Mouse (Mus musculus) cortical plate, adult 2 months (tissue): Measurements from ENCODE around the gene Camk2n1. TPM values are rescaled to one million over a fixed set of nuclear protein-coding genes. Genes with fewer than 3 reads are reported as not detected.

Experiments used
- H3K27ac ChIP-seq: fragments of 200-500 bp; 2 replicates; pipeline ENCODE4 v1.5.1; 2012; ENCODE audit warnings: low read length, control low read depth, inconsistent platforms; ENCODE audit not compliant: insufficient read depth
- H3K4me1 ChIP-seq: fragments of 200-500 bp; 2 replicates; pipeline ENCODE4 v1.6.1; 2011; ENCODE audit warnings: low read length; ENCODE audit not compliant: control insufficient read depth, insufficient read depth
- H3K4me3 ChIP-seq: fragments of 200-500 bp; 2 replicates; pipeline ENCODE4 v1.5.1; 2011; ENCODE audit warnings: mild to moderate bottlenecking, low read length, control low read depth; ENCODE audit not compliant: insufficient read depth
- CTCF ChIP-seq: fragments of 200-500 bp; IDR thresholded peaks from 2 replicates; pipeline ENCODE4 v1.5.1; 2011; ENCODE audit warnings: mild to moderate bottlenecking, control low read depth, low read length; ENCODE audit not compliant: insufficient read depth; ENCODE audit errors: extremely low read depth
- POLR2A ChIP-seq: fragments of 200-500 bp; IDR thresholded peaks from 2 replicates; pipeline ENCODE4 v1.6.1; 2011; ENCODE audit warnings: mild to moderate bottlenecking, low read length, control low read depth; ENCODE audit not compliant: insufficient read depth; ENCODE audit errors: extremely low read depth
- polyA plus RNA-seq: library from polyadenylated mRNA; depleted of rRNA; stranded (reverse); fragments of >200 nt; gene quantifications from 2 replicates; pipeline ENCODE4 v1.2.3, GENCODE M21; 2012

Camk2n1 gene
- polyA plus RNA-seq, 1 experiment = 995 TPM

DNA sequence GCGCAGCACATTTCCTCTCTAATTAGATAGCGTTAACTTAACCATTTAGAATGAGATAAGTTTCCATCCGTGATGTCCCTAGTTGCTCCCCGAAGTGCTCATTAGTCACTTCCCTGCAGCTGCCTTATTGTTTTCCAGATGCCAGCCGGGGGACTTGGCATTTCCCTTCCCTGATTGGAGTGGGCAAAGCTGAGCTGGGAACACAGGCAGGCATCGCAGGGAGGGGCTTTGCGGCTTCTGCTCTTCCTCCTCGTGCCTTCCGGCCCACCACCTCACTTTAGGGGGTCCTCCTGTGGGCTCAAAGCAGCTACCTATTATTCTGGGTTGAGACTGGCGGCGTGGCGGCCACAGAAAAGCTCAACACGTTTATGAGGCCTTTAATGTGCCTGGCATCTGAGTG lies 7.1 kb upstream of the Camk2n1 start:
- H3K4me1 ChIP-seq = peaks cover 6% of the 10 kb centered on the region
- no peak overlapping the region for H3K4me3 ChIP-seq
- no peak for TF ChIP-seq POLR2A
- no peak for TF ChIP-seq CTCF
- H3K27ac ChIP-seq = no peak overlapping the region

DNA sequence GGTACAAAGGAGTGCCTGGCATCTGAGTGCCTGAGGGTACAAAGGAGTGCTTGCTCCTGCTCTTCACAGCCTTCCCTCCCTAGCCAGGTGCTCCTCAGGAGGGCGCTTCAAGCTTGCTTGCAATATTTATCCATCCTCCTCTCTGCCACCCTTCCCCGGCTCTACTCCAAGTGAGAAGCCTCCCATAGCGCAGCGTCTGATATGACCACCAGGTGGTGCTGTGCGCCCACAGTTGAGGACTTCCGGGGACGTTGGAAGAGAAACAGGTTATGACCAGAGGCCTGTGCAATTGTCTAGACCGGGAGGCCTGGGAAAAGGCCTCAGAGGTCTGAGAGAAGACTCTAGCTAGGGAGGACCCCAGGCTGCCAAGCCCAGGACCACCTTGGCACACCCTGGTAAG lies 6.7 kb upstream of the Camk2n1 start:
- Histone ChIP-seq H3K4me3 (no peak overlapping the region), H3K27ac (peak overlapping the region; percentile 75), H3K4me1 (peaks cover 6% of the 10 kb centered on the region)
- TF ChIP-seq POLR2A = 0 out of 2 replicates have a peak, but pooled peaks have one; percentile 15
- peak; percentile 97 for TF ChIP-seq CTCF

- Histone ChIP-seq H3K27ac (peak overlapping the region; percentile 75), H3K4me3 (no peak overlapping the region), H3K4me1 (peaks cover 6% of the 10 kb centered on the region)
- TF ChIP-seq CTCF = no peak
- no peak for TF ChIP-seq POLR2A
Measured at GRCm38 (mm10) chr4:138447827-138448602, 6.1 kb upstream of the Camk2n1 start.

DNA sequence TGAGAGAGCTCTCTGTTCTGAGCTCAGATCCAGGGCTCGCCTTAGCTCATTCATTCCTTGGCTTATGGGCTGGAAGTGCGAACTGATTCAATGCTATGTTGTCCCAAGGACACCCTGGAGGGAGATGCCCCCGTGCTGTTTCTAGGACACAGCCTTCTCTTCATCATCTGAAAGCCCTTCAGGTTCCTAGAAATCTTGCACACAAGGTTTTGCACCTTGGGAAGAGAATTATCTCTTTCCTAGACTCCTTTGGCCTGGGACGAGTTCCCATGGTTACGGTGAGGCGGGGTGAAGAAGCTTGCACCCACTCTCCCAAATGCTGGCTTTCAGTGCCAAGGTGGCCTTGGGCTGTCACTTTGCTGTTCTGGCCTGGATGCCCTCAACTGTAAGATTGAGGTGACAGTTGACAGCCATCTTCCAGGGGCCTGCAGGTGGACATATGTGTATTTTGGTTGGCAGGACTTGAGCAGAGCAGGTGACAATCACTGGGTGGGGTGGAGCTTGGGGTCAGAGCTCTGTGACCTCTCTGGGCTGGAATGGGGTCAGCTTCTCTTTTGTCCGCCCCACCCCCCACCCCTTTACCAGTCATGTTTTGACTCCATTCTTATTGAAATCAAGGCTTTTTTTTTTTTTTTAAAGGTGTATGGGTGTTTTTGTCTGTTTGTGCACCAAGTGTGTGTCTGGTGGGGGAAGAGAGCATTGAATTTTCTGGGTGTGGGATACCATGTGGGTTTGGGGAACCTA lies 5.1 kb upstream of the Camk2n1 start:
- H3K27ac ChIP-seq = no peak overlapping the region
- H3K4me1 ChIP-seq = peaks cover 6% of the 10 kb centered on the region
- TF ChIP-seq CTCF (no peak), POLR2A (no peak)
- H3K4me3 ChIP-seq = no peak overlapping the region

DNA sequence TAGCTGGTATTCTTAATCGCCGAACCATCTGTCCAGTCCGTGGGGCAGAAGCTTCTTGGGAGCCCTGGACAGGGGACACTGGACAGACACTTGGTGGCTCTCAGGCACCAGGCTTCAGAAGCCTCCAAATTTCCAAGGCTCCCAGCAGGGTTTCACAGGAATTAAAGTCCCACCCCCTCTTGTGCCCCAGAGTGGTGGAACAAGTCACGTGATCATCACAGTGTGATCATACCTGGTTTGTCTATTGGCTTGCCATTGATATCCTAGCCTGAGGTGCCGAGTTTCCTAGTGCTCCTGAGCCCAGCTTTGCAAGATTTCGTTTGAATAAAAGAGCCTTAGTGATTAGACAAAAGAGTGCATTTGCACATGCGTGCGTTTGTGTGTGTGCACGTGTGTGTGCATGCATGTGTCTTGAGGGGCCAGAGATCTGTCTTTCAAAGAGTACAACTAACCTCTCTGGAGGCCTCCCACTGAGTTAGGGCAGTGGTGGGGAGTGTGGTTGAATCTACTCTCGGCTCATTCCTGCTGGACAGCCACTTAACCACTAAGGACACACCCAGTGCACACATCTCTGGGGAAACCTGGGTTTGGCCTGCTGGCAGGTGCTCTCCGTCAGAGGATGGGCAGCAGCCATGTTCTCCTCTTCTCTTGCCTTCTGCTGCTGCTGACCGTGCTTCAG lies 4.3 kb upstream of the Camk2n1 start:
- Histone ChIP-seq H3K4me1 (peaks cover 6% of the 10 kb centered on the region), H3K27ac (no peak overlapping the region), H3K4me3 (no peak overlapping the region)
- TF ChIP-seq POLR2A (no peak), CTCF (no peak)

DNA sequence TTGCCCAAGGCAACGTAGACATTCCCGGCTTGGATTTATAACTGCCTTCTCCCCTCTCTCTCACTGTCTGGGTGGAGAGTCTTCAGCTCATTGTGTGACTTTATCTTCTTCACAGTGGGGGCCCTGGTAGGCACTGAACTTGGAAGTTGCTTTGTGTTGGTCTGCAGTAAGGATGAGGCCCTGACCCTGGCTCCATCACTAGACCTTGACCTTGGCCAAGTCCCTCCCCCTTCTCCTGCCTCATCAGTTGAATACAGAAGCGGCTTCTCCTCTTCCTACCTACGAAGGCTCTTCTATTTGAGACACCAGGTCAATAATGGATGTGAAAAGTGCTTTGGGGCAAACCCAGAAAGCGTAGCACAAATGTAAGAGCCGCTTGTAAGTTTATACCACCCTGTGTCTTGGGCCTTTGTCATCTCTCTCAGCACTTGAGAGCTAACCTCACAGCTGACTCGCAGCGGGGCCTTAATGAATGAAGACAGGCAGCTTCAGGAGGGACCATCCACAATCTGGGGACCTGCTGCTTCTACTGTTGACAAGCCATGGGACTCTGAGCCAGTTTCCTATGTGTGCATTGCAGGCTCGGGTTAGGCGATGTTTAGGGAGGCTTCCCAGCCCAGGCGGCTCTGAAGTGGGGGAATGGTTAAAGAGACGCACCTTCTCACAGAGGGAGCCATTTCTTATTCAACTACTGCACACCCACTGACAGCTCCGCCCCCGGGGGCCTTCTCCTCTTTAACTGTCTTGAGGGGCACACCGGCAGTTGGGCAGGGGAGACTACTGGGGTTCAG lies 1.6 kb upstream of the Camk2n1 start:
- TF ChIP-seq CTCF = no peak
- TF ChIP-seq POLR2A = no peak
- Histone ChIP-seq H3K4me3 (no peak overlapping the region), H3K27ac (no peak overlapping the region), H3K4me1 (peaks cover 6% of the 10 kb centered on the region)

DNA sequence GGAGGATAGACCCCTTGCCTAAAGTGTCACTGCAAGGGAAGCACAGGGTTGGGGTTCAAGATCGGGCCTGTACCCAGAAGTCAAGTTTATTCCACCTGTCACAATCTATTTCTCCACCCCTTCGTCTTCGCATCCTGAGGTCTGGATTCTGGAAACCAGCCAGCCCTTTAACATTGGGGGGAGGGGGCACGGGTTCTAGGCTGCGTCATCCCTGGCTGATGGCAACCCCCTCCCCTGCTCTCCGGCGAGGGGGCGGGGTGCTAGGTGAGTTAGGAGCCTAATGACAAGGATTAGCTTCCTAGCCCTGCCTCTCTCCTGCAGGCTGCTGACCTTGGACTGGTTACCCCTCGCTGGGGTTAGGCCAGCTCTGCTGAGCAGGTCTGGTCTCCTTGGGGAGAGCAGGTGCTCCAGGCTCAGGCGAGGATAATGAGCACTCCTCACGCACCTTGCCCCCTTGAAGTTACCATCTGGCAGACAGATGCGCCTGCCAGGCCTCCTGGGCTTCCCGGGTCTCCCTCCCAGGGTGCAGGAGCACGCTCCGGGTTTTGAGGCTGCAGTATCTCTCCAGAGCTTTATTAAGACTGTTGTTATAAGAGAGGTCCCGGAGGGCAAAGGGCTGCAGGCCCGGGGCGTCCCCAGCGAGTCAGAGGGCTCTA lies 889 bp upstream of the Camk2n1 start:
- Histone ChIP-seq H3K4me1 (peaks cover 6% of the 10 kb centered on the region), H3K27ac (peak overlapping the region; percentile 86; the same call in 1 of the 2 replicates), H3K4me3 (peak overlapping the region; percentile 100; the same call in 1 of the 2 replicates)
- TF ChIP-seq POLR2A (no peak), CTCF (no peak)

GRCm38 (mm10) chr4:138454571-138455140 lies 542 bp downstream of the Camk2n1 start:
- no peak for TF ChIP-seq CTCF
- no peak for TF ChIP-seq POLR2A
- peaks cover 2% of the 10 kb centered on the region; the same call in 1 of the 2 replicates for H3K4me1 ChIP-seq
- peak overlapping the region; percentile 100 for H3K4me3 ChIP-seq
- peak overlapping the region; percentile 98 for H3K27ac ChIP-seq
